Mouse (Mus musculus) liver, embryonic 14.5 days (tissue): ENCODE measurements around the gene Arl8a. TPM values are rescaled to one million over a fixed set of nuclear protein-coding genes. Genes with fewer than 3 reads are reported as not detected.

Experiments
- ATAC-seq: fragments of 200-750 bp; cut with Nextera tagmentation; 2 replicates; pipeline ENCODE4 v1.8.0; 2017; ENCODE audit warnings: moderate number of reproducible peaks, mild to moderate bottlenecking, moderate library complexity; ENCODE audit not compliant: insufficient read depth
- DNase-seq, 3 experiments: peaks; one replicate each; pipeline ENCODE4 v3.0.0-alpha.2; 2012 to 2013; ENCODE audit warnings: low read depth in 3 of 3, low spot score in 3 of 3
- H3K27ac ChIP-seq: fragments of 300-500 bp; sonication (generic); 2 replicates; pipeline ENCODE4 v1.5.1; 2014; ENCODE audit warnings: moderate library complexity, mild to moderate bottlenecking, control low read depth, inconsistent platforms
- H3K27me3 ChIP-seq: fragments of 300-500 bp; sonication (generic); 2 replicates; pipeline ENCODE4 v1.6.1; 2014; ENCODE audit warnings: mild to moderate bottlenecking, low read length, moderate library complexity; ENCODE audit not compliant: control insufficient read depth, insufficient read depth
- H3K36me3 ChIP-seq: fragments of 300-500 bp; sonication (generic); replicated peaks from 2 replicates; pipeline ENCODE4 v1.6.1; 2014; ENCODE audit warnings: low read depth; ENCODE audit not compliant: control insufficient read depth, insufficient read depth
- H3K4me1 ChIP-seq, 2 experiments: fragments of 200-500 bp in 1 of 2; fragments of 300-500 bp in 1 of 2; sonication (generic) in 1 of 2; replicated peaks; 2 replicates each; pipeline ENCODE4 v1.6.1; 2012 to 2014; ENCODE audit warnings: antibody characterized with exemption in 1 of 2, inconsistent platforms in 1 of 2, low read length in 1 of 2; ENCODE audit not compliant: control insufficient read depth in 2 of 2, insufficient read depth in 2 of 2
- H3K4me2 ChIP-seq: fragments of 300-500 bp; sonication (generic); 2 replicates; pipeline ENCODE4 v1.6.1; 2014; ENCODE audit warnings: low read depth, mild to moderate bottlenecking, control low read depth, moderate library complexity
- H3K4me3 ChIP-seq, 2 experiments: fragments of 200-500 bp in 1 of 2; fragments of 300-500 bp in 1 of 2; sonication (generic) in 1 of 2; 2 replicates each; pipeline ENCODE4 v1.5.1; 2012 to 2014; ENCODE audit warnings: low read depth in 2 of 2, low read length in 2 of 2, mild to moderate bottlenecking in 2 of 2, control low read depth in 1 of 2, inconsistent platforms in 1 of 2, moderate library complexity in 1 of 2; ENCODE audit not compliant: insufficient read depth in 1 of 2
- H3K9ac ChIP-seq: fragments of 300-500 bp; sonication (generic); replicated peaks from 2 replicates; pipeline ENCODE4 v1.6.1; 2014; ENCODE audit warnings: mild to moderate bottlenecking, control low read depth, moderate library complexity
- H3K9me3 ChIP-seq: fragments of 300-500 bp; sonication (generic); 2 replicates; pipeline ENCODE4 v1.6.1; 2016; ENCODE audit warnings: low read length, mixed read lengths; ENCODE audit not compliant: control insufficient read depth
- CTCF ChIP-seq: IDR thresholded peaks from 2 replicates; pipeline ENCODE4 v1.5.1; 2016; ENCODE audit warnings: antibody characterized with exemption, low read depth, control low read depth
- EP300 ChIP-seq: IDR thresholded peaks from 2 replicates; pipeline ENCODE4 v1.6.1; 2016; ENCODE audit warnings: antibody characterized with exemption, low read depth
- WGBS: fragments of 180-500 bp; shearing (Covaris S2); extraction: QIAGEN DNeasy Blood & Tissue Kit; methylation state at CpG from one replicate; pipeline ENCODE4 v1.1.7; 2014; ENCODE audit not compliant: insufficient replicate concordance; 5-methylcytosine and 5-hydroxymethylcytosine counted together
- polyA plus RNA-seq, 2 experiments: library from polyadenylated mRNA; depleted of rRNA in 1 of 2; stranded (reverse) in 1 of 2; unstranded in 1 of 2; fragments of >200 nt; fragmentation: Nextera tagmentation in 1 of 2; extraction: Ambion mirVana in 1 of 2; gene quantifications; 2 replicates each; pipeline versions ENCODE4 v1.2.1 to v1.2.3; 2012 to 2014

The Arl8a gene
- polyA plus RNA-seq, 2 experiments: 7.2 to 9.2 TPM

GRCm38 (mm10) chr1:135204196-135205126 is 57.8 kb downstream of the Arl8a start:
- ATAC-seq: peak; percentile 93
- H3K4me2 ChIP-seq: peak overlapping the region; percentile 25
- peak; percentile 60 to 78 (median 75) for DNase-seq
- H3K27ac ChIP-seq: no peak overlapping the region
- no peak overlapping the region for H3K9ac ChIP-seq
- no peaks in the 10 kb centered on the region for H3K9me3 ChIP-seq
- no peaks in the 10 kb centered on the region for H3K36me3 ChIP-seq
- no peaks in the 10 kb centered on the region for H3K27me3 ChIP-seq
- WGBS: 20% methylated on average over 12 of the region's 12 CpGs
- TF ChIP-seq EP300 (peak; percentile 83), CTCF (no peak)
- H3K4me3 ChIP-seq: no peak overlapping the region
- peaks cover 16 to 24% of the 10 kb centered on the region in 2 experiments for H3K4me1 ChIP-seq

GRCm38 (mm10) chr1:135205257-135205656 is 58.6 kb downstream of the Arl8a start:
- H3K27ac ChIP-seq: no peak overlapping the region
- H3K9ac ChIP-seq: no peak overlapping the region; the same call in 1 of the 2 replicates
- WGBS: 58% methylated on average over 4 of the region's 4 CpGs
- ATAC-seq (peak; percentile 41; the same call in 1 of the 2 replicates), DNase-seq (peak in 1 of 3 experiments; percentile 16)
- H3K9me3 ChIP-seq: no peaks in the 10 kb centered on the region
- H3K27me3 ChIP-seq: no peaks in the 10 kb centered on the region
- peak overlapping the region; percentile 25 for H3K4me2 ChIP-seq
- H3K36me3 ChIP-seq: no peaks in the 10 kb centered on the region
- no peak overlapping the region for H3K4me3 ChIP-seq
- TF ChIP-seq CTCF (no peak), EP300 (no peak)
- peaks cover 16 to 20% of the 10 kb centered on the region in 2 experiments for H3K4me1 ChIP-seq

Other genes starting within 250 kb of the Arl8a start
- gene Ppp1r12b, start 190.9 kb upstream of the Arl8a start, polyA plus RNA-seq (2012; rRNA removed): 1.3 and 1.6 TPM in 2 replicates
- 1.7 TPM in 2 replicates for gene Ppp1r12b, start 190.9 kb upstream of the Arl8a start, polyA plus RNA-seq (2014; fragmentation: Nextera tagmentation; extraction: Ambion mirVana)
- gene Ube2t, start 184.3 kb upstream of the Arl8a start, polyA plus RNA-seq (2012; rRNA removed): 16.3 and 22.2 TPM in 2 replicates
- 37.2 and 37.6 TPM in 2 replicates for gene Ube2t, start 184.3 kb upstream of the Arl8a start, polyA plus RNA-seq (2014; fragmentation: Nextera tagmentation; extraction: Ambion mirVana)
- 0.02 TPM in 2 replicates for gene Lgr6, start 41.5 kb upstream of the Arl8a start, polyA plus RNA-seq (2012; rRNA removed)
- 0.05 and 0.08 TPM in 2 replicates for gene Lgr6, start 41.5 kb upstream of the Arl8a start, polyA plus RNA-seq (2014; fragmentation: Nextera tagmentation; extraction: Ambion mirVana)
- gene Ptpn7, start 14.1 kb upstream of the Arl8a start, polyA plus RNA-seq (2012; rRNA removed): 11.9 and 12.4 TPM in 2 replicates
- gene Ptpn7, start 14.1 kb upstream of the Arl8a start, polyA plus RNA-seq (2014; fragmentation: Nextera tagmentation; extraction: Ambion mirVana): 8.6 and 9.4 TPM in 2 replicates
- 0.01 TPM in 1 of 2 replicates, not detected in the other for gene Gpr37l1, start 20.9 kb downstream of the Arl8a start, polyA plus RNA-seq (2012; rRNA removed)
- gene Gpr37l1, start 20.9 kb downstream of the Arl8a start, polyA plus RNA-seq (2014; fragmentation: Nextera tagmentation; extraction: Ambion mirVana): not detected in 2 replicates
- 0.57 and 0.58 TPM in 2 replicates for gene Elf3, start 111.7 kb downstream of the Arl8a start, polyA plus RNA-seq (2012; rRNA removed)
- 0.43 and 0.61 TPM in 2 replicates for gene Elf3, start 111.7 kb downstream of the Arl8a start, polyA plus RNA-seq (2014; fragmentation: Nextera tagmentation; extraction: Ambion mirVana)
- gene Rnpep, start 137.3 kb downstream of the Arl8a start, polyA plus RNA-seq (2012; rRNA removed): 7.3 and 8.4 TPM in 2 replicates
- gene Rnpep, start 137.3 kb downstream of the Arl8a start, polyA plus RNA-seq (2014; fragmentation: Nextera tagmentation; extraction: Ambion mirVana): 23.0 and 24.2 TPM in 2 replicates
- gene Timm17a, start 167.0 kb downstream of the Arl8a start, polyA plus RNA-seq (2012; rRNA removed): 15.4 and 26.0 TPM in 2 replicates
- gene Timm17a, start 167.0 kb downstream of the Arl8a start, polyA plus RNA-seq (2014; fragmentation: Nextera tagmentation; extraction: Ambion mirVana): 136 and 146 TPM in 2 replicates
- 0.05 and 0.08 TPM in 2 replicates for gene Lmod1, start 178.0 kb downstream of the Arl8a start, polyA plus RNA-seq (2012; rRNA removed)
- gene Lmod1, start 178.0 kb downstream of the Arl8a start, polyA plus RNA-seq (2014; fragmentation: Nextera tagmentation; extraction: Ambion mirVana): 0.04 and 0.10 TPM in 2 replicates
- 0.64 and 0.84 TPM in 2 replicates for gene Shisa4, start 228.4 kb downstream of the Arl8a start, polyA plus RNA-seq (2012; rRNA removed)
- 0.41 and 0.56 TPM in 2 replicates for gene Shisa4, start 228.4 kb downstream of the Arl8a start, polyA plus RNA-seq (2014; fragmentation: Nextera tagmentation; extraction: Ambion mirVana)